Mouse (Mus musculus): ENCODE measurements around the gene Adprhl2.

The Adprhl2 gene

DNA sequence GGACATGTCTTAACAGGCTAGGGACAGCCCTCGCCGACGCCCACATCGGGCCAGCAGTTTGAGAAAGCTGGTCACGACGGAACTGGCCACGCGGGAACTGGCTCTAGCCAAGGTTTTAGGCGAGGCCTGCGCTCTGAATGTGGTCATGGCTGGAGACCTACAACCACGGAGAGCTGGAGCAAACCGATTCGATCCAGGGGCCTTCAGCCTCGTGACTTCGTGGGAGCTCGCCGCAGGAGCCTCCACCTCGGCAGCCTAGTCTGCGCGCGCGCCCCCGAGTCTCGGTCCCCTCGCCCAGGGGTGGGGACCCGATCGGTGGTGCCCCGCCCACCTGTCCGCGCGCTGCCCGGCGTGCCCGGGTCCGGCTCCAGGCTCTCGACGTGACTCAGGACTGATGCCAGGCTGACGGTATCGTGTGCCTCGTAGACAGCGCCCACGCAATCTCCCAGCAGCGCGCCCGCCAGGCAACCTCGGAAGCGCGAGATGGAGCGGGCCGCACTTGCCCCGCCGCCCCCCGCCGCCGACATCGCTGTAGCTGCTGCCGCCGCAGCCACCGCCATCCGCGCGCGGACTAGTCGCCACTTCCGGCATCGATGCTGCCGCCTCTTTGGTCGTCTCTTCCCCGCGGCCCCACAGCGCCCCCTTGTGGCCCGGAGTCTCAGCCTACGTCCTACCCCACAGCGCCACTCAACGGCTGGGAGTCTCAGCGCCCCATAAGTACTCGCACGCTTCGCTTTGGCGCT is at the start of gene Adprhl2:
TSS of gene Adprhl2 (minus strand) at position 593 of the 743 bp plus-strand sequence.
- peak; percentile 89 to 95 for DNase-seq (ENCODE audit: low spot score in 2 of 2)

- DNase-seq (ENCODE audit: low spot score in 2 of 2), result no peak
Measured at GRCm38 (mm10) chr4:126360069-126360468, 38.6 kb upstream of the Adprhl2 start.

- DNase-seq (ENCODE audit: low spot score in 2 of 2), result no peak
Measured at GRCm38 (mm10) chr4:126343451-126343850, 21.9 kb upstream of the Adprhl2 start.

GRCm38 (mm10) chr4:126339461-126339860 is 18.0 kb upstream of the Adprhl2 start:
- DNase-seq (ENCODE audit: low spot score in 2 of 2), result no peak

GRCm38 (mm10) chr4:126332358-126332757 is 10.9 kb upstream of the Adprhl2 start:
- DNase-seq (ENCODE audit: low spot score in 2 of 2), result no peak

DNA sequence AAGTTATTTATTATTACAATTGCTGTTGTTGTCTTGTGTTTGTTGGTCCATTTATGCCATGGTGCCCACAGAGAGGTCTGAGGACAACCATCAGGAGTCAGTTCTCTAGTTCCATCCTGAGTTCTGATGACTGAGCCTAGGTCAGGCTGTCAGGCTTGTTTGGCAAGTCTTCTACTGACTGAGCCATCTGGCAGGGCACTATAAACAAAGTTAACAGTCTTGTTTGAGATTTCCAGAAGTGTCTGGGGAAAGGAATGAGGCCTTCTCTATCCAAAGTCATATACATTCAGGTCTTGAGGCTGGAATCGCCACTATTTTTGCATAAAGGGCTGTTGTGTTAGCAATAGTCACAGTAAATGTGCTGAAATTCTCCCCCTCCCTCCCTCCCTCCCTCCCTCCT is 10.2 kb upstream of the Adprhl2 start:
- no peak for DNase-seq (ENCODE audit: low spot score in 2 of 2)

DNA sequence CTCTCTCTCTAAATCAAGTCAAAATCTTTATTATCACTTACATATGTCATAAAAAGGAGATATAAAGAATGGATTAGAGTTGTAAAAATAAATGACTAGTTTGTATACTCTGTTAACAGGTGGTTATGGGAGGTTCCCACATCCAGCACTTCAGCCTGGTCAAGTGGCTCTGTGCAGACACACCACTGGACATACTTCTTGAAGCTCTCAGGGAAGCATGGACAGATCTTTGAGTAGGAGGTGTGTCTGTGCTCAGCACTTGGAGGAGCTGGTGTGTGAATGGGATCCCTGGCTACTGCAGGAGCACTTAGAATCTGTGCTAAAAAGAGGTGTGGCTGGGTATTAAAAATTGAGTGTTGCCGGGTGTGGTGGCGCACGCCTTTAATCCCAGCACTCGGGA is 8.8 kb upstream of the Adprhl2 start:
- no peak for DNase-seq (ENCODE audit: low spot score in 2 of 2)

DNA sequence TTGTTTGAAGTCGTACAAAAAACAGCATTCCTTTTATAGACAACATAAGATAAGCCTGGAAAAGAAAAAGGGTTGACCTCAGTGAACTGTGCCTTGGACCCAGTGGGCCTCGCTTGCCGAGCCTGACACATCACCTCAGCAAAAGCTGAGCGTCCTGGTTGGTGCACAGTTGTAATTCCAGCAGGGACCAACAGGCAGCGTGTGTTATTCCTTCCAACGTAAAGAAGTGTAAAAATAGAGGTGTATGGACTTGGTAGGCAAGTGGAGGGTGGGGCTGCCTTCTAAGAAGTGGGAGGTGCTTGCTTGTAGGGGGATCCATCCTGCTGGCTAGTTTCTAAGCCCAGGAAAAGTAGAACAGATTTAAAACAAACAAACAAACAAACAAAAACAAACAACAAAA is 4.5 kb upstream of the Adprhl2 start:
- no peak for DNase-seq (ENCODE audit: low spot score in 2 of 2)

GRCm38 (mm10) chr4:126325281-126325861 is 3.9 kb upstream of the Adprhl2 start, which contains the start of gene Tekt2:
Tekt2 (minus strand) TSS chr4:126325688.
- no peak for DNase-seq (ENCODE audit: low spot score in 2 of 2)

DNA sequence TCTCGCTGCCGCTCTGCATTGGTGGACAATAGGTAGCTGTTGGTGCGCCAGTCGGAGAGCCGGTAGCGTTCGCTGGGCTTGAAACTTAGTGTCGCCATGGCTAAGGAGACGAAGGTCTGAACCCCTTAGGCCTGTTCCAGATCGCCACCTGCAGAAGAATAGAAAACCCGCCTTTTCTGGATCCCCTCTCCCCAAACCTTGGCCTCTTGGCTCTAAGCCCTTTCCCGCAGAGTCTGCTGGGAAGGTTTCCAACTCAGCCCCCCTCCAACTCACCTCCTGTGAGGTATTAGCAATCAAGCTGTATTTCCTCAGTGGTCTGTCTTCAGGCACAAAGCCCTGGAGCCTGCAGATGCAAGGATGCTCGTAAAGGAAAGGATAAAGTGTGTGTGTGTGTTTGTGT is 3.4 kb upstream of the Adprhl2 start:
- no peak for DNase-seq (ENCODE audit: low spot score in 2 of 2)

DNA sequence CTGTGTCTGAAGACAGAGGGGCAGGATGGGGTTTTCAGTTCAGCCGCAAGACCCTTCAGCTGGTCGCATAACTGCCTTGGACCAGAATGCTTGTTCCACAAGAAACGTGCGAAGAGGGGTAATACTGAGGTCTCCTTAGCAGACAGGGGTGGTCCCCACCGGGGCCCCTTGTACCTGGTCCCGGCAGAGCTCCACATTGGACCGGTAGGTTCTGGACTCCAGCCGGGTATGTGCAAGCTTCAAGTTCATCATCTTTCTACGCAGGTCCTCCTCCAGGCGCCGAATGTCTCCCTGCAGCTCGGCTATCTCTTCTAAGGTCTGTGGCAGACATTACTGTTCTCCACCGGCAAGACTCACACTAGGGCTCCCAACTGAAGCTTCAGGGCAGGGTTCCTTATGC is 1.1 kb upstream of the Adprhl2 start:
- no peak for DNase-seq (ENCODE audit: low spot score in 2 of 2)

GRCm38 (mm10) chr4:126321854-126322511 is 480 bp upstream of the Adprhl2 start:
- no peak for DNase-seq (ENCODE audit: low spot score in 2 of 2)

DNA sequence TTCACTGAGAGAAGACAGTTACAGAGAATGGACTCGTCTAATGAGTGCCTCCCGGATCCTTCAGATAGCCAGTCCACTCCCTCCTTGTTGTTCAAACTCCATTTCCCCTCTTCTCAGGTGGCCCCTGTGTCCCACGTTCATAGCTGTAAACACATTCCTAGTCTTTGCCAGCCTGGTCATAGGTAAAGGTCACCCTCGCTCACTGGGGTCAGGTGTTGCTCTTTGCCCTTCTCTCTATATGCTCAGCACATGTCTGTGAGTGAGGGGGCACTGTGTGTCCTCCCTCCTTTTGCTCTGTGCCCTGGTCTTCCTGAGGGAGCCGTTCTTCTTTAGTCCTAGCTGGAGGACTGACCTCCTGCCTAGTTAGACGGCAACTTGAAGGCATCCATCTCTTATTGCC is 1.7 kb downstream of the Adprhl2 start:
- DNase-seq (ENCODE audit: low spot score in 2 of 2), result no peak

GRCm38 (mm10) chr4:126316443-126317040 is 5.0 kb downstream of the Adprhl2 start:
- DNase-seq (ENCODE audit: low spot score in 2 of 2), result no peak

DNA sequence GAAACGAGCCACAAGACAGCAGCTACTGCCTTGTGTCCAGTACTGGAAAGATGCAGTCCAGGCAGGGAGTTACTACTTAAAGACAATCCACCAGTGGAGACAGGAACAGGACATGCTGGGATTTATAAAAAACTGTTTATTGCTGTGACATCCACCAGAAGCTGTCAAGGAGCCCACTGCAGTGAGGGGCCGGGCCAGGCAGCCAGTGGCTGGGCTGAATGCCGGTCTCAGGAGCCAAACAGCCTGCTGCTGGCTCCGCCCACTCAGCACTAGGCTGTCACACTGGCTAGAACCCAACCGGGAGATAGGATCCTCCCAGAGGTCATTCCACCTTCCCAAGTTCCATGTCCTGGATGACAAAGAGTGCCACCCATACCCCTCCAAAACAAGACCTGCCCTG is 5.6 kb downstream of the Adprhl2 start:
- DNase-seq (ENCODE audit: low spot score in 2 of 2), result no peak

- no peak for DNase-seq (ENCODE audit: low spot score in 2 of 2)
Measured at GRCm38 (mm10) chr4:126314393-126314792, 7.1 kb downstream of the Adprhl2 start.

DNA sequence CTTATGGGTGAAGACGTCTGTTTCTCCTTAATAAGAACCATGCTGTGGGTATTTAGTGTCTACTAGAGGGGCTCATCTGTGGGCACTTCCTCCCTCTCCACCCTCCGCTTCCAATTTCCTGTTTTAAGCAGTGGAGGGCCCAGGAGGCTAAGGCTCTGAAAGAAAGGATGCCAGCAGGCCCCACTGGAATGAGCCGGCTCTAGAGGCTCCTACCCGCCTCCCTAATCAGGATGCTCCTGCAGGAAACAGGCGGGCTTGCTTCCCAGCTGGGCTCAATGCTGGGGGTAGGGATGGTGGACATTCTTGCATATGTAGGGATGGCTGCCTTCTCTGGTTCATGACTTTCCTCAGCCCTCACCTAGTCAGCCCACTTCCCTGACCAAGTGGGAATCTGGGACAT is 8.3 kb downstream of the Adprhl2 start:
- no peak for DNase-seq (ENCODE audit: low spot score in 2 of 2)

DNA sequence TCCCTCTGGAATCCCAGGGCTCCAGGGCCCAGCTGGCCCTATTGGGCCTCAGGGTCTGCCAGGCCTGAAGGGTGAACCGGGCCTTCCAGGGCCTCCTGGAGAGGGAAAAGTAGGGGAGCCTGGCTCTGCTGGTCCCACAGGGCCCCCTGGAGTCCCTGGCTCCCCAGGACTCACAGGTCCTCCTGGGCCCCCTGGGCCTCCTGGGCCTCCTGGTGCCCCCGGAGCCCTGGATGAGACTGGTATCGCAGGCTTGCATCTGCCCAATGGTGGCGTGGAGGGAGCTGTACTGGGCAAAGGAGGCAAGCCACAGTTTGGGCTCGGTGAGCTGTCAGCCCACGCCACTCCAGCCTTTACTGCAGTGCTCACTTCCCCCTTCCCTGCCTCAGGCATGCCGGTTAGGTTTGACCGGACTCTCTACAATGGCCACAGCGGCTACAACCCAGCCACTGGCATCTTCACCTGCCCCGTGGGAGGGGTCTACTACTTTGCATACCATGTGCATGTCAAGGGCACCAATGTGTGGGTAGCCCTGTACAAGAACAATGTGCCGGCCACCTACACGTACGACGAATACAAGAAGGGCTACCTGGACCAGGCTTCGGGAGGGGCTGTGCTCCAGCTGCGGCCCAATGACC is 9.8 kb downstream of the Adprhl2 start:
- DNase-seq (ENCODE audit: low spot score in 2 of 2), result no peak

DNA sequence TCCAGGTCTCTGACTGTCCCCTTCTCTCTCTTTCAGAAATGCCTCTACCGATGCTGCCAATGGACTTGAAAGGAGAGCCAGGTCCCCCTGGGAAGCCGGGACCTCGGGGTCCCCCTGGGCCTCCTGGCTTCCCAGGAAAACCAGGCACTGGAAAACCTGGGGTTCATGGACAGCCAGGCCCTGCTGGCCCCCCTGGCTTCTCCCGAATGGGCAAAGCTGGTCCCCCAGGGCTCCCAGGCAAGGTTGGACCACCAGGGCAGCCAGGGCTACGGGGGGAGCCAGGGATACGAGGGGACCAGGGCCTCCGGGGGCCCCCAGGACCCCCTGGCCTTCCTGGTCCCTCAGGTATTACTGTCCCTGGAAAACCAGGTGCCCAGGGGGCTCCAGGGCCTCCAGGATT is 11.2 kb downstream of the Adprhl2 start:
- DNase-seq (ENCODE audit: low spot score in 2 of 2), result no peak

- DNase-seq (ENCODE audit: low spot score in 2 of 2), result peak; percentile 51 to 80
Measured at GRCm38 (mm10) chr4:126309922-126310309, 11.6 kb downstream of the Adprhl2 start.

DNA sequence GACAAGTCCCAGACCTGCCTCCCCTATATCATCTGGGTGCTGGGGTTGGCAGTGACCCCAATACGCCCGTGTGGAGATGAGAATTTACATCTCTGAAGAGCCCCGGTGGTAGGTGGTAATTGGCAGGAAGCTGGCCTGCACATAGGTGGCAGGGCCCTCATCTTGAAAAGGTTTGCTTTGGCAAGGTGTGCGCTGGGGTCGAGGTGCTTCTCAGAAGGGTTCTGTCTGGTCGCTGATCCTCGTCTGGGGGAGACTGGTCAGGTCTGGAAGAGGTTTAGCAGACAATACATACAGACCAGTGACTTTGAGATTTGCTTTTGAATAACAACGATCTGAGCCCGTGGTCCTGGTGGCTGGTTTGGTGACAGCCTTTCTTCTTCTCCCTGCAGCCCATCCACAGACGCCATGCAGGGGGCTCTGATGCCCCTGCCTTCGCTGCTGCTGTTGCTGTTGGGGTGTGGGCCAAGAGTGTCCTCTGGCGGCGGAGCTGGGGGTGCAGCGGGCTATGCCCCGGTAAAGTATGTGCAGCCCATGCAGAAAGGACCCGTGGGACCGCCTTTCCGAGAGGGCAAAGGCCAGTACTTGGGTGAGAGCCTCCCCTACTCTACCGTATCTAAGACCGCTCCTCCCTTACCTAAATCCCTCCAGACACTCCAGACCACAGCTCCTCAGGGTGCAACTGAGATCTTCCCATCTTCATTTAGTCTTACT is 12.1 kb downstream of the Adprhl2 start:
- no peak for DNase-seq (ENCODE audit: low spot score in 2 of 2)

DNA sequence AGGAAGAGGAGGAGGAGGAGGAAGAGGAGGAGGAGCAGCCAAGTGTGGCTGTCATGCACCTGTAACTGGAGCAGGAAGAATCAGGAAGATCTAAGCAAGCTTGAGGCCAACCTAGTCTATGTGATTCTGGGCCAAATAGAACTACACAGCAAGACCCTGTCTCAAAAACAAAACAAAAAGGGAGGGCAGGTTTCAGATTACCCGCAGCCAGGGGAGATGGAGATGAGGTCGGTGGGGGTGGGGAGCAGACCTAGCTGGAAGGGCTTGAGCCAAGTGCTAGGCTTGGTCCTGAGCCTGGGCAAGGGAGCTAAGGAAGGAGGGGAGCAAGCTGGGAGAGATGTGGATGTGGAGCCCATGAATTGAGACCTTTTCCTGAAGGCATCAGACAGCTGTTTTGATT is 14.7 kb downstream of the Adprhl2 start:
- no peak for DNase-seq (ENCODE audit: low spot score in 2 of 2)
